Mouse (Mus musculus) regulatory T cell (primary cell): ENCODE data around the gene Chaf1a.
"Not testable (repeated sequence)": the region's sequence is repeated elsewhere in the genome, so short reads cannot be mapped to it uniquely, and the experiment has no call there.

Experiments used
- in situ Hi-C: fragments of 300-600 bp; cut with MboI, MseI; formaldehyde crosslinking; loops from one replicate; pipeline ENCODE4 v1.15.1; 2025; ENCODE audit warnings: high pct_unique_total_duplicates

Chaf1a gene

GRCm38 (mm10) chr17:56079921-56080320, 39.7 kb downstream of the Chaf1a start:
- in situ Hi-C loops, result no loop called here

GRCm38 (mm10) chr17:56080781-56081585, 40.7 kb downstream of the Chaf1a start:
- in situ Hi-C loops, result no loop called here

DNA sequence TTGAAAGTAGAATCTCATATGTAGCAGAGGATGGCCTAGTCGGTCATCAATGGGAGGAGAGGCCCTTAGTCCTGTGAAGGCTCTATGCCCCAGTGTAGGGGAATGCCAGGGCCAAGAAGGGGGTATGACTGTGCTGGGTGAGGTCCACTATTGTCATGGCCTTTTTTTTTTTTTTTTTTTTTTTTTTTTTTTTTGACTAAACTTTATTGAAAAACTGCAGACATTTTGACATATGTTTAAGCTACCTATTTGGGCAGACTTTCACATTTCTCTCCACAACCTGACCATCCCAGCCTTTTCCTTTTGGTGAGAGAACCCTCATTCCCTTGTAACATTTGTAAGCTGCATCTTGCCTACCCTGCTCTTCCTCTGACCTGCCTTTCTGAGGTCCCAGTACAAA, 52.1 kb downstream of the Chaf1a start:
- in situ Hi-C loops, result no loop called here

- in situ Hi-C loops, result no loop called here
Measured at GRCm38 (mm10) chr17:56092794-56093193, 52.6 kb downstream of the Chaf1a start.

GRCm38 (mm10) chr17:56096883-56097282, 56.6 kb downstream of the Chaf1a start:
- in situ Hi-C loops, result no loop called here

DNA sequence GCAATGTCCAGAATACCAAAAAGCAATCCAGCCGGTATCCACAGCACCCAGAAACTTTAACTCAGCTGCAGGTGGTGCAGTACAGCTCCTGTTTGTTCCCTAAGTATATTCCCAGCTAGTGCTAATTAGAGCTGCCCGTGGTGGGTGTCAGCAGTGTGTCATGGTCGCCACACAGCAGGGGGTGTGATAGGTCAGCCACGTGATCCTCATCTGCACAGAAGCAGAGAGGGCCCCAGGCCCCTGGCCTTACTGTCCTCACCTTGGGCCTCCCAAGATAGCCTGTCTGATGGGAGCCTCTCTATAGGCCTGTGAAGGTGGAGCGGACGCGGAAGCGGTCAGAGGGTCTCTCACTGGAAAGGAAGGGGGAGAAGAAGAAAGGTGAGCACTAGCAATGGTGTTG, 57.9 kb downstream of the Chaf1a start:
- in situ Hi-C loops, result no loop called here

- in situ Hi-C loops, result no loop called here
Measured at GRCm38 (mm10) chr17:56098711-56099572, 58.7 kb downstream of the Chaf1a start.

DNA sequence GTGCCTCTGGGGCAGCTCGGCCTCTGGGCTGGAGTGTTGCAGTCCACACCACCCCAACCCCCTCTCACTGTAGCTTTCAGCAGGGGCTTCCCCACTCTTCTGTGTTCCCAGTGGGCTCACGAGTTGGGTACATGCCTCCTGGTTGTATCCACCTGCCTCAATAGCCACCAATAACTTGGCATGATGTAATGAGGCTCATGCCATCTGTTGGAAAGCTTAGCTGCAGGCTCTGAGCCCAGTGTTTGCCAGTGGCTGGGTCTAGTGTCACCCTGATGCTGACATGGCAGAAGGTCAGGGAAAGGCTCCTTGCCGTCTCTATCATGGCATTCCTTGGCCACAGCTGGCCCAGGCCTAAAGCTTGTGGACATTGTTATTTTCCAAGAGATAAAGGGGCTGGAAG, 60.6 kb downstream of the Chaf1a start:
- in situ Hi-C loops, result no loop called here

- in situ Hi-C loops, result no loop called here
Measured at GRCm38 (mm10) chr17:56102158-56102557, 61.9 kb downstream of the Chaf1a start.

GRCm38 (mm10) chr17:56102927-56103326, 62.7 kb downstream of the Chaf1a start:
- in situ Hi-C loops, result no loop called here

GRCm38 (mm10) chr17:56103465-56104285, 63.4 kb downstream of the Chaf1a start:
- in situ Hi-C loops, result no loop called here

- in situ Hi-C loops, result not testable (repeated sequence)
Measured at GRCm38 (mm10) chr17:56104821-56105220, 64.6 kb downstream of the Chaf1a start.

- in situ Hi-C loops, result not testable (repeated sequence)
Measured at GRCm38 (mm10) chr17:56106436-56106835, 66.2 kb downstream of the Chaf1a start.

DNA sequence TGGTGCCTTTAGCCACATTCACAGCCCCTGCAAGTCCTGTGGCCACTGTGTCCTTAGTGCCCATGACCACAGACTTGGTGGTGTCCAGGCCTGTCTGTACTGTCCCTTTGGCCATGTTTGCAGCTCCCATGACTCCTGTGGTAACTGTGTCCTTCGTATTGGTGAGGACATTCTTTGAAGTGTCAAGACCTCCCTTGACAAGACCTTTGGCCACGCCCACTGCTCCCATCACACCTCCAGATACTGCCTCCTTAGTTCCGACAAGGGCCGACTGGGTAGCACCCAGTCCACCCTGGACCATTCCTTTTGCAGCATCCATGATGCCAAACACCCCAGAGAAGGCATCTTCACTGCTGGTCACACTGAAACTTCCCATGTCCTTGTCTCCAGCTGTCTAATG, 66.7 kb downstream of the Chaf1a start:
- in situ Hi-C loops, result no loop called here

GRCm38 (mm10) chr17:56107736-56108135, 67.5 kb downstream of the Chaf1a start:
- in situ Hi-C loops, result no loop called here

- in situ Hi-C loops, result no loop called here
Measured at GRCm38 (mm10) chr17:56108334-56109044, 68.2 kb downstream of the Chaf1a start.

- in situ Hi-C loops, result no loop called here
Measured at GRCm38 (mm10) chr17:56109219-56110051, 69.2 kb downstream of the Chaf1a start, which contains the start of gene Plin4. Gene Plin4, minus strand, starts transcription at chr17:56109803.

- in situ Hi-C loops, result no loop called here
Measured at GRCm38 (mm10) chr17:56110571-56110970, 70.3 kb downstream of the Chaf1a start.

DNA sequence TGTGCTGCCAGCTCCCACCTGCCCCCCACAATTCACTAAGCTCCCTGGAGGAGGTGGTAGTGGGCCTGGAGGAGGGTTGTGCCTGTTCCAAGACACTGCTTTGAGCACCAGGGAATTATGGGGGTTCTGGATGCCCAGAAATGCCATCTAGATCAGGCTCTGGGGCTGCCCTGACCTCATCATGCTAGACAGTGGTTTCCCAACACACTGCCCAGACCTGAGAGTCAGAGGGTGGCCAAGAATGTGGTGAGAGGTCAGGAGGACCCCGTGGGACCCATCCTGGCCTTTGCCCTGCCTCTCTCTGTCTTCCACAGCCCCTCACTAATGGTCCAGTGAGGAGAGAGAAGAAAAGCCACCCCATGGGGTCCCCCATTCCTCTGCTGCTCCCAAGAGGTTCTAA, 70.8 kb downstream of the Chaf1a start:
- in situ Hi-C loops, result no loop called here

DNA sequence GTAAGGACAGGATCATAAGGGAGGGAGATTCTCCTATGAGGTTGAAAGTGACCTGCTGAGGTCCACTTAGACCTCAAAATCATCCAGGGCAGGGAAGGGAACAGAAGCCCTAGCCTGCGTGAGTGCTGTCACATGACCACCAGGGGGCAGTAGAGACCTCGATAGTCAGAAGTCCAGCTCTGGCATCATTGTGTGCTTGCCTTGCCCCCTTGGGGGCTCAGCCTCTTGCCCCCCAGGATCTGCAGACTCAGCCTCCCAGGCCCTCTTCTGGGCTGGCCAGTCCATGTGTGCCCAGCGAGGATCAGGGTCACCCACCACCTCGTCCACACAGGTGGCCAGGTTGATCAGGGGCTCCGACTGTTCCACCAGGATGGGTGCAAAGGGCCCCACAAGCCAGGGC, 71.6 kb downstream of the Chaf1a start:
- in situ Hi-C loops, result no loop called here
